Mouse (Mus musculus) small intestine, adult 2 months (tissue): Measurements from ENCODE around the gene 4933434E20Rik.

Source experiments
- CTCF ChIP-seq: fragments of 200-500 bp; IDR thresholded peaks from 2 replicates; pipeline ENCODE4 v1.5.1; 2012; ENCODE audit warnings: low read depth, mild to moderate bottlenecking, control low read depth, inconsistent platforms, low read length, moderate library complexity, mixed read lengths; ENCODE audit not compliant: insufficient replicate concordance, insufficient read length; ENCODE audit errors: extremely low read depth
- POLR2A ChIP-seq: fragments of 200-500 bp; IDR thresholded peaks from 2 replicates; pipeline ENCODE4 v1.6.1; 2012; ENCODE audit warnings: low read depth, mild to moderate bottlenecking, control low read depth, inconsistent platforms, low read length, moderate library complexity

DNA sequence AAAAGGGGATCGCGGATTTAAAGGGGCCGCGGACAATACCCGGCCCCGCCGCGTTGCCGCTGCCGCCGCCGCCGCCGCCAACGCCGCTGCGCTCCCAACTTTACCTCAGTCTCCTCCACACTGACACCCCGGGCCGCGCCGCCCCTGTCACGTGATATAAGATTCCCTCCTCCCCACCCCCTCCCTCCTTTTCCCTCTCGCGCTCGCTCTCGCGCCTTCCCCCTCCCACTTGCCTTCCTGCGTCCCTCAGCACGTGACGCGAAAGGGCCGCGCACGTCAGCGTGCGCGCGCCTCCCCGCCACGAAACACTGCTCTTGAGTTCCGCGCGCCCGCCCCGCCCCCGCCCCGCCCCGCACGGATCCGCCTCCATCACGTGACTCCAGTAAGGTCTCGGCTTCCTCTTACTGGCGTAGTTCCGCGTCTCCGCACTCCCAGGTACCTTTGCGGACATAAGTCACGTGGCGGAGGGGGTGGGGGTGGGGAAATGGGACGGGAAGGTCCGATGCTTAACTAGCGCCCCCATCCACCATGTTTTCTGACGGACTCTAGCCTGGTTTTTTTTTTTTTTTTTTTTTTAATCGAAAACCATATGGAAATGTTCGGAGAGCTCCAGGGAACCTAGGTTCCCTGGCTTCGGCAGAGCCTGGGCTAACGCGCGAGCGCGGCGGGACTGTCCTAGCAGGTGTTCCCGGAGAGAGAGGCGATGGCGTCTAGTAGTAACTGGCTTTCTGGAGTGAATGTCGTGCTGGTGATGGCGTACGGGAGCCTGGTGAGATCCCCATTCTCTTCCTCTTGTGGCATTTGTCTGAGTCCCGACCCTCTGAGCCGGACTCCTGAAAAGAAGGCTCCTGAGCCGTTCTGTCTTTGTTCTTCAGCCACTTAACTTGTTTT is 1.2 kb downstream of the 4933434E20Rik start, which contains the start of gene Ubap2l:
- TF ChIP-seq CTCF (no peak; the same call in 1 of the 2 replicates), POLR2A (peak; percentile 79)
